Mouse (Mus musculus) liver, embryonic 16.5 days (tissue): ENCODE results near the gene Armc8. TPM values are rescaled to one million over a fixed set of nuclear protein-coding genes. Genes with fewer than 3 reads are reported as not detected.

ENCODE experiments used
- ATAC-seq: fragments of 200-750 bp; cut with Nextera tagmentation; 2 replicates; pipeline ENCODE4 v1.8.0; 2017; ENCODE audit warnings: low read depth, mild to moderate bottlenecking, moderate number of reproducible peaks, moderate library complexity
- H3K27ac ChIP-seq: fragments of 300-500 bp; sonication (generic); 2 replicates; pipeline ENCODE4 v1.5.1; 2014; ENCODE audit warnings: mild to moderate bottlenecking, low read length
- H3K27me3 ChIP-seq: fragments of 300-500 bp; sonication (generic); 2 replicates; pipeline ENCODE4 v1.6.1; 2014; ENCODE audit warnings: low read depth, low read length, mixed read lengths; ENCODE audit not compliant: control insufficient read depth, insufficient read depth
- H3K36me3 ChIP-seq: fragments of 300-500 bp; sonication (generic); 2 replicates; pipeline ENCODE4 v1.6.1; 2014; ENCODE audit warnings: mild to moderate bottlenecking; ENCODE audit not compliant: control insufficient read depth, insufficient read depth
- H3K4me1 ChIP-seq: fragments of 300-500 bp; sonication (generic); 2 replicates; pipeline ENCODE4 v1.6.1; 2014; ENCODE audit warnings: low read depth, low read length, mixed read lengths; ENCODE audit not compliant: control insufficient read depth
- H3K4me2 ChIP-seq: fragments of 300-500 bp; sonication (generic); 2 replicates; pipeline ENCODE4 v1.6.1; 2014; ENCODE audit warnings: low read depth, low read length, mixed read lengths
- H3K4me3 ChIP-seq: fragments of 300-500 bp; sonication (generic); 2 replicates; pipeline ENCODE4 v1.5.1; 2014; ENCODE audit warnings: low read depth, mild to moderate bottlenecking, low read length
- H3K9ac ChIP-seq: fragments of 300-500 bp; sonication (generic); 2 replicates; pipeline ENCODE4 v1.6.1; 2014; ENCODE audit warnings: low read depth, low read length
- H3K9me3 ChIP-seq: fragments of 300-500 bp; sonication (generic); replicated peaks from 2 replicates; pipeline ENCODE4 v1.6.1; 2016; ENCODE audit warnings: low read length; ENCODE audit not compliant: control insufficient read depth
- whole genome bisulfite sequencing: fragments of 180-500 bp; shearing (Covaris S2); extraction: QIAGEN DNeasy Blood & Tissue Kit; methylation state at CpG from one replicate; pipeline ENCODE4 v1.1.7; 2014; ENCODE audit not compliant: insufficient replicate concordance; 5-methylcytosine and 5-hydroxymethylcytosine counted together
- polyA plus RNA-seq: library from polyadenylated mRNA; unstranded; fragments of >200 nt; fragmentation: Nextera tagmentation; extraction: Ambion mirVana; gene quantifications from 2 replicates; pipeline ENCODE4 v1.2.1, GENCODE M21; 2015

Armc8 gene
- polyA plus RNA-seq, 1 experiment from 2014 or later, result 8.3 TPM

GRCm38 (mm10) chr9:99553049-99553448 lies 15.7 kb downstream of the Armc8 start:
- Histone ChIP-seq H3K4me2 (no peak overlapping the region), H3K4me1 (peaks cover 8% of the 10 kb centered on the region), H3K27ac (no peak overlapping the region), H3K9me3 (no peaks in the 10 kb centered on the region), H3K4me3 (no peak overlapping the region), H3K27me3 (no peaks in the 10 kb centered on the region), H3K36me3 (no peaks in the 10 kb centered on the region), H3K9ac (no peak overlapping the region)
- WGBS, result 53% methylated on average over 2 of the region's 2 CpGs
- no peak for ATAC-seq

- H3K27me3 ChIP-seq, result no peaks in the 10 kb centered on the region
- no peak overlapping the region for H3K4me3 ChIP-seq
- 47% methylated on average over 2 of the region's 2 CpGs for WGBS
- ATAC-seq, result no peak
- H3K4me2 ChIP-seq, result no peak overlapping the region
- no peak overlapping the region for H3K9ac ChIP-seq
- no peaks in the 10 kb centered on the region for H3K9me3 ChIP-seq
- H3K4me1 ChIP-seq, result no peaks in the 10 kb centered on the region; the same call in 1 of the 2 replicates
- H3K36me3 ChIP-seq, result no peaks in the 10 kb centered on the region
- H3K27ac ChIP-seq, result no peak overlapping the region
These were observed 16.6 kb downstream of the Armc8 start for GRCm38 (mm10) chr9:99552068-99552467.

DNA sequence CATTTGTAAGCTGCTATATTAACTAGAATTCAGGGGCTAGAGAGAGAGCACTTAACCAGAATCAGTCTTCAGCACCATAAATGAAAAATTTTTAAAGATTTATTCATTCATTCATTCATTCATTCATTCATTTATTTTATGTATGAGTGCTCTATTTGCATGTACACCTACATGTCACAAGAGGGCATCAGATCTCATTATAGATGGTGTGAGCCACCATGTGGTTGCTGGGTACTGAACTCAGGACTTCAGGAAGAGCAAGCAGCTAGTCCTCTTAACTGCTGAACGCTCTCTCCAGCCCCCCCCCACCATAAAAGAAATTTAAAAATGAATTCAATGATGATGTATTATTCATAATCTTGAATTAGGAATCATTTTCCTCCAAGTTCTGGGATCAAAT lies 22.4 kb downstream of the Armc8 start:
- H3K4me3 ChIP-seq, result no peak overlapping the region
- WGBS, result 81% methylated on average over 1 of the region's 1 CpGs
- H3K36me3 ChIP-seq, result no peaks in the 10 kb centered on the region
- no peaks in the 10 kb centered on the region for H3K27me3 ChIP-seq
- ATAC-seq, result no peak
- no peaks in the 10 kb centered on the region for H3K9me3 ChIP-seq
- H3K9ac ChIP-seq, result no peak overlapping the region
- no peak overlapping the region for H3K27ac ChIP-seq
- no peak overlapping the region for H3K4me2 ChIP-seq
- no peaks in the 10 kb centered on the region for H3K4me1 ChIP-seq

- Histone ChIP-seq H3K9ac (no peak overlapping the region), H3K27ac (no peak overlapping the region), H3K4me1 (no peaks in the 10 kb centered on the region), H3K4me2 (no peak overlapping the region), H3K36me3 (peaks cover 10% of the 10 kb centered on the region), H3K27me3 (no peaks in the 10 kb centered on the region), H3K4me3 (no peak overlapping the region), H3K9me3 (no peaks in the 10 kb centered on the region)
- WGBS, result 59% methylated on average over 1 of the region's 1 CpGs
- no peak for ATAC-seq
These were observed 36.8 kb downstream of the Armc8 start for GRCm38 (mm10) chr9:99531865-99532264.

GRCm38 (mm10) chr9:99505875-99506274 lies 62.8 kb downstream of the Armc8 start:
- no peak overlapping the region for H3K4me2 ChIP-seq
- H3K36me3 ChIP-seq, result no peaks in the 10 kb centered on the region; the same call in 1 of the 2 replicates
- H3K9ac ChIP-seq, result no peak overlapping the region
- no peak for ATAC-seq
- H3K9me3 ChIP-seq, result no peaks in the 10 kb centered on the region
- no peak overlapping the region for H3K27ac ChIP-seq
- H3K4me3 ChIP-seq, result no peak overlapping the region
- 63% methylated on average over 7 of the region's 7 CpGs for WGBS
- no peaks in the 10 kb centered on the region for H3K27me3 ChIP-seq
- no peaks in the 10 kb centered on the region for H3K4me1 ChIP-seq

DNA sequence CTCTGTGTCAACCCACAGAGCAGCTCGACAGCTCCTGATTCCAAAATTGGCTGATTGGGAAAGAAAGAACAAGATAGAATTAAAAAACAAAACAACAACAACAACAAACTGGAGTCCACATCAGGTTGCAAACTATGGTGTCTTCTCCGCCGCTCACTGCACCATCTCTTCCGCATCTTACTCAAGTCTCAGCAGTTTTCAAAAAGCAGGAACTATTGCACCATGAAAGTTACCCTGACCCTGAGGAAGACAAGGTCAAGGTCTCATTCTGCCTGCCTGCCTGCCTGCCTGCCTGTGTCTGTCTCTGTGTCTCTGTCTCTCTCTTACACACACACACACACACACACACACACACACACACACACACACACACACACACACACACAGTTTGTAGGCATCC lies 69.4 kb downstream of the Armc8 start:
- no peaks in the 10 kb centered on the region for H3K4me1 ChIP-seq
- H3K4me3 ChIP-seq, result no peak overlapping the region
- H3K27me3 ChIP-seq, result no peaks in the 10 kb centered on the region
- H3K4me2 ChIP-seq, result no peak overlapping the region
- no peak for ATAC-seq
- no peak overlapping the region for H3K9ac ChIP-seq
- H3K27ac ChIP-seq, result no peak overlapping the region
- H3K36me3 ChIP-seq, result peaks cover 7% of the 10 kb centered on the region
- H3K9me3 ChIP-seq, result no peaks in the 10 kb centered on the region
- 78% methylated on average over 4 of the region's 4 CpGs for WGBS

GRCm38 (mm10) chr9:99492634-99493200 lies 76.0 kb downstream of the Armc8 start:
- Histone ChIP-seq H3K4me1 (no peaks in the 10 kb centered on the region), H3K4me2 (no peak overlapping the region), H3K27me3 (no peaks in the 10 kb centered on the region), H3K36me3 (peaks cover 10% of the 10 kb centered on the region), H3K27ac (no peak overlapping the region), H3K9me3 (no peaks in the 10 kb centered on the region), H3K9ac (no peak overlapping the region), H3K4me3 (no peak overlapping the region)
- WGBS, result 45% methylated on average over 10 of the region's 10 CpGs
- no peak for ATAC-seq

- Histone ChIP-seq H3K9ac (no peak overlapping the region), H3K36me3 (peaks cover 7% of the 10 kb centered on the region), H3K4me2 (no peak overlapping the region), H3K4me1 (no peaks in the 10 kb centered on the region), H3K9me3 (no peaks in the 10 kb centered on the region), H3K27me3 (no peaks in the 10 kb centered on the region), H3K27ac (no peak overlapping the region), H3K4me3 (no peak overlapping the region)
- ATAC-seq, result no peak
- WGBS, result 87% methylated on average over 4 of the region's 4 CpGs
These were observed 77.6 kb downstream of the Armc8 start for GRCm38 (mm10) chr9:99491050-99491449.

DNA sequence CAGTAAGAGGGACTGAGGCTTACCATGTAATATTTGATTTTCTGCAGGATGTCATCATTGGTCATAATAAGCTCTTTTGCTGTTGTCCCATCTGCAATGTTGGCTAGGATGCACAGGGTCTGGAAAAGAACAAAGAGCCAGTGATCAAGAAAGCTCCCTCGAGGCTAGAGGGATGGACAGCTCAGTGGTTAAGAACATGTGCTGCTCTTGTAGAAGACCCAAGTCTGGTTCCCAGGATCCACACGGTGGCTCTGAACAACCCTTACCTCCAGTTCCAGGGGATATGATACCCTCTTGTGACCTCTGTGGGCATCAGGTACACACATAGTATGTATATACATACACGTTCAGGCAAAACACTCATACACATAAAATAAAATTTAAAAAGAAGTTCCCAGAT lies 80.9 kb downstream of the Armc8 start:
- Histone ChIP-seq H3K36me3 (no peaks in the 10 kb centered on the region), H3K9me3 (no peaks in the 10 kb centered on the region), H3K4me1 (peaks cover 12% of the 10 kb centered on the region), H3K4me2 (no peak overlapping the region), H3K4me3 (no peak overlapping the region), H3K27ac (no peak overlapping the region), H3K27me3 (no peaks in the 10 kb centered on the region), H3K9ac (no peak overlapping the region)
- ATAC-seq, result no peak
- 66% methylated on average over 3 of the region's 3 CpGs for WGBS
